Mouse (Mus musculus) CD4-positive, CD25-positive, alpha-beta regulatory T cell, adult 4 months (primary cell): ENCODE measurements at regions not wholly inside any gene's neighbourhood (a gene's known extent, or its start where the extent isn't known, plus 50 kb on each side); places are given as distances from the start of the nearest gene placed in this dataset.

Source experiments
- ATAC-seq: one replicate; pipeline ENCODE4 v1.8.0; 2017

DNA sequence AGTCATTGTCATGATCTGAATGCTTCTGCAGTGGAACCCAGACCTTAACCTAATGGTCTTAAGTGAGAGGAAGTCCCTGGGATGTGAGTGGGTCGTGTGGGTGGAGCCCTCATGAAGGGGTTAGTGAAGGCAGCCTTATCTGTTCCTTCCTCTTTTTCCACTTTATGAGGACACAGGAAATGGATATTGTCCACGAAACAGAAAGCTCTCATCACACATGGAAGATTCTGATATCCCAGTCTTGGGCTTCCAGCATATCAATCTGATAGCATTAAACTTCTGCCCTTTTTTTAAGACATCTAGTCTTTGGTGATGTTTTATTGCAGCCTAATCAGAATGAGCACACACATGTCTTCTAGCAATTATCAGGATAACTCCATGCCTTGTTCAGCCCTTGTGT, 164.0 kb downstream of the Mex3b start:
- no peak for ATAC-seq

DNA sequence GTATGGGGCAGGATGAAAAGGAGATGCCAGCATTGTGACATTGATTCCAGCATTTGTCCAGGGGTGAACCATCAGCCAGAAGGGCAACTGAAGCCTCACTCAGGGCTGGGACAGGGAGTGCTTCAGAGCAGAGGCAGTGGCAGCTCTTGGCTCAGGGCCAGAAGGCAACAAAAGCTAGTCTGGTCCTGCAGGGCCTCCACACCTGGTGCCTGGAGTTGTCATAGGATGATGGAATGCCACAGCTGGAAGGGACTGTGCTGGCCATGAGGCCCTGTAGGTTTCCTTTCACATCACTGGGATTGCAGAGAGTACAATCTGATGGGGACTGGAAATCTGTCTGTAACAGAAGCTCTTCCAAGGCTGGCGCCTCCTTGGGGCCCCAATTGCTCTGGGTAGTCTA, 164.9 kb downstream of the Mex3b start:
- ATAC-seq, result no peak

DNA sequence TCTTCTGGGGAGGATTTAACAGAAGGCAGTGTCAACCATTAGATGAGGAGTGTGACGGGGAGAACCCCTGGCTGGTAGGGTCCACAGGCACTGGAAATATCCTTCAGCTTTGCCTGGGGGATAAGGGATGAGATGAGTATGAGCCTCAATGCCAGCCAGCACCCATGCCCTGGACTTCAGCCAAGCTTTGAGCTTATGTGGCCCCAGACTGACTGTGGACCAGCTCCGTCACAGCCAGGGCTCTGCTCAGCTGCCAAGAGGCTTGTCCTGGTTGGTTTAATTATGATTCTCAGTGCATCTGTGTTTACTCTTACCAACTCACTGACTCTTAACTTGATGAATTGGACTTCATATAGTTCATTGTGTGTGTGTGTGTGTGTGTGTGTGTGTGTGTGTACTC, 165.8 kb downstream of the Mex3b start:
- ATAC-seq, result no peak

DNA sequence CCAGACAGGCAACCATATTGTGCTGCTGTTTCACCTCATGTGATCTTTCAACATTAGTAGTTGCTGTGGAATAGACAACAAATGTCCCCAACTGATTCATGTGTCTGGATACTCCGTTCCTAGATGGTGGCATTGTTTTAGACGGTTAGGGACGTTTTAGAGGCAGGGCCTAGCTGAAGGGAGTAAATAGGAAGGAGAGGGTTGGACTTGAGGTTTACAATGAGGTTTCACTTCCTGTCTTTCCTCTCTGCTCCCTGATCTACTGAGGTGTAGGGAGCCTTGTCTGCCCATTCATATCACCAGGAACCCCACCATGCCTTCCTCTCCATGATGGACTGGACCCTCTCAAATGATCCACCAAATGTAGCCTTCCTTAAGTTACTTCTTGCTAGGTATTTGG, 168.1 kb downstream of the Mex3b start:
- no peak for ATAC-seq

DNA sequence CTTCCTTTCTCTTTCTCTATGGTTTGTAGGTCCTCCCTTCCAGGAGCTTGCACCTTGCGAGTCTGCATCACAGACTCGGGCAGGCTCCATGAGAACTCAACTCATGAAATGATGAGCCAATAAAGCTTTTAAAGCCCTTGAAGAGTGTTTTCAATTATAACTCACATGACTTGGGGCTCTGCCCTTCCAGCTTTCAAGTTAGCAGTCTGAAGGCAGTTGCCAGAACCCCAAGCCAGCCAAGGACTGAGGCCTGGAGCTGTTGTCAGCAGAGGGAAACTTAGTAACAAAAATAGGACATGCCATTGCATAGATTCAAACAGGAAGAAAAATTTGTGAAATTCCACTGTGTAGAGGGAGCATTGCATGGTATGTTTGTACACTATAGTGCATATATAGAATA, 169.3 kb downstream of the Mex3b start:
- no peak for ATAC-seq

DNA sequence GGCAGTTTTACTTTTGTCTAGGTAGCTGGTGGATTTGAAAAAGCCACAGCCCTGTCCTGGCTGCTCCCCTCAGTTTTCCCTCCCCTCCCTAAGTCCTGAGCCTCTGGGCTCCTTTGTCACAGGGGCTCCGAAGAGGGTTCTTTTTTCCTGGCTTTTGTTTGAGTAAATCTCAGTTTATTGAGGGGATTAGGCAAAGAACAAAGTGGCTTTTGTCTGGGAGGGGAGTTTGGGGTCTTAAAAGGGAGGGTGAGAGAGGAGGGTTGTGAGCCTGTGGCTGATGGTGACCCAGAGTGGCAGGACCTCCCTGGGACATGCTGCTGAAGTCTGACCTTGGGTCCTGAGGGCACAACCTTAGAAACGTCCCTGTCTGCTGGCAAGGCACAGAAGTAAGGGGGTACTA, 170.0 kb downstream of the Mex3b start:
- ATAC-seq, result no peak

DNA sequence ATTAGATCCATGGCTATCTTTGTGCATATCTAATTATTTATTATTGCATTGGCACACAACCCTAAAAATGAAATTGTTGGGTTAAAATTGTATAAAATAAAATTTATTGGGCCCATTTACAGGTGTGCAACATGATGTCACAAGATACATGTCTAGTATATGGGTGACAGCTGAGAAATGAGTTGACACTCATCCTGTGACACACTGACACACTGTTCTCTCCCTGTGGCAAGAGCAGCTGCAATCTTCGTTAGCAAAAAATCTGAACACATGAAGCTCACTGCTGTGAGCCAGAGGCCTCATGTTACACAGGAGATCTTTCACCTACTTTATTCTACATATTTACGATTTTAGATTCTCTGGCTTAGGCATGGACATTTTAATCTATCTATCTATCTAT, 170.6 kb downstream of the Mex3b start:
- ATAC-seq, result no peak

DNA sequence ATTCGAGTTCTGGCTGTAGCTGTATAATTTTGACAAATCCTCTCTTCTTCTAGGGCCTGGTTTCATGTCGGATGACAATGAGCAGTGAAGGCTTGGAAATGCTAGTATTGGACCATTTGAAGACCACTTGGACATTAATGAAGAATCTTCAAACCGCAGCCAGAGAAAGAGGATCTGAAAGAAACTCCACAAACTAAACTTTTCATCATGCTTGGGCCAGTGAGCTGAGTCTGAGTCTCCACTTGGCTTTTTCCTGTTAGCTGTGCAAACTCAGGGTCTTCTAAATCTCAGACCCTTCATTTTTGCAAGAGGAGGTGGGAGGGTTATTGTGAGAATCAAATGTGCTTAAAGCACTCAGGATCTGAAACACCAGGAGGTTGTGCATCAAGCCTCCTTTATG, 176.6 kb downstream of the Mex3b start:
- no peak for ATAC-seq

DNA sequence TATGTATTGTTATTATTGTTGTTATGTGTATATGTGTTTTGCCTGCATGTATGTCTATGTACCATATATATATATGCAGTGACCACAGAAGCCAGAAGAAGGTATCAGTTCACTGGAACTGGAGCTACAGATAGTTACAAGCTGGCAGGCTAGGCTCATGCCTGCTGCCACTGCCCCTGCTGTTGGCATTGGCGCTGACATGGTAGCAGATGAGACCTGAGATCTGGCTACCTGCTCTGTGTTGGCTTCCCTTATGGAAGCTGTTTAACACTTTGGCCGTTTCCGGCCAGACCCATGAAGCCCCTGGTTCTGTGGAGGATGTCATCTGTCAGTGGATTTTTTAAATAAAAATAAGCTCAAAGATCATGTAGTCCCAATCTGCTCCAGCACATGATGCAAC, 178.1 kb downstream of the Mex3b start:
- ATAC-seq, result no peak

DNA sequence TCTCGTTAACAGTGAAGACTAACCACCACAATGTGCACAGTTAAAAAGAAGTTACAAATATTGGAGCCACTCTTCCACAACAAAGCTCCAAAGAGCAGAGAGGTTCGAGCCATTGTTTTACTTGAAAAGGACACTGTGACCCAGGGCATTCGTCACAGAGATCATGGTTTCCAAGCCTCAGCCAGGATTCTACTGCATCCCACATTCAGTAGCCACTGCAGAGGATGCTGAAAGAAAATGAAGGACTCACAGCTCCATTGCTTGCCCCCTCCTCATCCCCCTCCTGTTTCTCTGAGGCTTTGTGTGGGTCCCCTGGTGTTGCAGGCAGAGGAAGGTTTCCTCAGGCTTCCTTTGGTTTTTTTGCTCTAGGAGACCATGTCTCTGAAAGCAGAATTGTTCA, 182.9 kb downstream of the Mex3b start:
- no peak for ATAC-seq

DNA sequence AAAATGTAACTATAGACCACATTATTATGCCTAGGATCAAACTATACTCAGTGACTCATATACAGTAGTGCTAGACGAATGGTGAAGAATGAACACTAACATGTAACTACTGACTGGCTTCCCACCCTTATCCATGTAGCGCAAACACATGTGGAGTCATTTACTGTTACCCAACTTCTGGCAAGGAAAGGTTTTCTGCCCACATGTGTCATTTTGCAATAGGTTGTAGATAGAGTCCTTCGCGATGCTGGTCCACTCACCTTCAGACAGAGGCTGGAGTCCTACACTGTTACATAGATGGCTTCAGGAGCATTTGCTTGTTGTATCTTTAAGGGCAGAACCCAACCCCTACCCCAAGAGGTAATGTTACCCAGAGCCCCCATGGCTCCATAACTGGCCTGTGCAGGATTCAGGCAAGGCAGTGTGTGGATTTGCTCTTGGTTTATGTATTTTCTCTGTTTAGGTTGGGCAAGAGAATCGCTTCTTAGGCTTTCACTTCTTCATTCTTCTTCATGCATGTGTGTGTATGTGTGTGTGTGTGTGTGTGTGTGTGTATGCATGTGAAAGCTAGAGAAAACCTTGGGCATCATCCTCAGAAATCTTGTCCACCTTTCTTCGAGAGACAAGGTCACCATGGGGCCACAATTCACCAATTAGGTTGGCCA, 183.8 kb downstream of the Mex3b start:
- ATAC-seq, result no peak

DNA sequence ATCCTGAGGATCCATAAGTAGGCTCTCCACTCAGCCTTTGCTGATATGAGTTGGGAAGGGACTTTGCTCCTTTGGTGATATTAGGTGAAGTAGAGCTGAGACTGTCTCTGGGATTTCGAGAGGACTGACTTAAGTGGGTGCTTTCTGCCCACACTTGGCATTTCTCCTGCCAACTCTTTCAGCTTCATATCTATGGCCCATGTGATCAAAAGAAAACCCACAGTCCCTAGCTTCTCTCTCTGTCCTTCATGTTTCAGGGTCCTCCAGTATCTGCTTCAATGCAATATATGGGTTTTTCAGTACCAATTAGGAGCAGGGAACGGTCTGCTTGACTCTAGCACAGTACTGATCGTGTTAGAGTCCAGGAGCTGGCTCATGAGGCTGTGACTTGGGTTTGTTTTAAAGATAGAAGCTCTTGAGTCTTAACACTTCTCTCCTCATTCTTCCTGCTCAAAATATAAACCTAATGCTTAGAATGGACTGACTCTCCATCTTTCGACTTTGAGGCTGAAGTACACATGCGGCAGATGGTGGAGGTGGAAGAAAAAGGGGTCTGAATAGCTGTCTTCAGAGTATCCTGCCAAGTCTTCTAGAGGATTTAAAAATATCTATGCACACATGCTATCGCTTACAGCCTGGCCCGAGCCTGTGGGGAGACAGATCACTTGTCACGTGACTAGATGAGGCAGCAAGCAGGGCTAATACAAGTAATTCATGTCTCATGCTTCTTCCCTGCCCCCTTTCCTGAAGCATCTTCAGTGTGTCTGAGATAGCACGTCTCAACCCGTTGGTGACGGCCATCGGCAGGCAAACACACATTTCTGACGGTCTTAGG, 189.2 kb downstream of the Mex3b start:
- no peak for ATAC-seq

DNA sequence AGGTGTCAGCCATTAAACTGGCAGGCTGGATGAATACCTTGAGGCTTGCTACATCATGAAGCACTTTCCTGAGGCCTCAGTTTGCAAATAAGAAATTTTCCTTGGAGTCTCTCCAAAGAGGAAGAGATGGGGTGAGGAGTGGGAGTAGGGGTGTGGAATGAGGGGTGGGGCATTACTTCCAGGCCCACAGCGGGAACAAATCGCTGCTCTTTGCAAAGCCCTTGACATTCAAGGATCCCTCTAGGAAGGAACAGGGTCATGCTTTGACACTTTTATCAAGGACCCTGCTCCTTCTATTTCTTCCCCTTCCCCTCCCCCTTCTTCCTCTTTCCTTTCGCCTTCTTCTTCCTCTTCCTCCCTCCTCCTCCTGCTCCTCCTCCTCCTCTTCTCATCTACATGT, 193.2 kb downstream of the Mex3b start:
- ATAC-seq, result no peak

DNA sequence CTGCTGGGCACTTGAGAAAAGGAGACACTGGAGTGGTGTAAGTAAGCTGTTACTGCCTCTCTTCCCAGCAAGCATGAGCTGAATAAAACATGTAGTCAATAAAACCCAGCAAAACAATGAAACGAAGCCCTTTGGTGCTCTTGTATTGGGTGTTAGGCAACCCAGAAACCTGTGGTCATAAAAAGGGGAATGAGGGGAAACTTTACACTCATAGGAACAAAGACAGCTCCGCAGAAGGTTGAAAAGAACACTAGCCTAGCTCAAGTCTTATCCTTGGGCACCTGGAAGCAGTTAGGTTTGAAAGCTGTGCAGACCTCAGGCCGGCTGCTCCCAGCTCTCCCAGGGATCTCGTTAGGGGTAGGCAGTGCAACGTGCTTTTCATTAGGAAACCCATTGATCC, 193.6 kb downstream of the Mex3b start:
- no peak for ATAC-seq

DNA sequence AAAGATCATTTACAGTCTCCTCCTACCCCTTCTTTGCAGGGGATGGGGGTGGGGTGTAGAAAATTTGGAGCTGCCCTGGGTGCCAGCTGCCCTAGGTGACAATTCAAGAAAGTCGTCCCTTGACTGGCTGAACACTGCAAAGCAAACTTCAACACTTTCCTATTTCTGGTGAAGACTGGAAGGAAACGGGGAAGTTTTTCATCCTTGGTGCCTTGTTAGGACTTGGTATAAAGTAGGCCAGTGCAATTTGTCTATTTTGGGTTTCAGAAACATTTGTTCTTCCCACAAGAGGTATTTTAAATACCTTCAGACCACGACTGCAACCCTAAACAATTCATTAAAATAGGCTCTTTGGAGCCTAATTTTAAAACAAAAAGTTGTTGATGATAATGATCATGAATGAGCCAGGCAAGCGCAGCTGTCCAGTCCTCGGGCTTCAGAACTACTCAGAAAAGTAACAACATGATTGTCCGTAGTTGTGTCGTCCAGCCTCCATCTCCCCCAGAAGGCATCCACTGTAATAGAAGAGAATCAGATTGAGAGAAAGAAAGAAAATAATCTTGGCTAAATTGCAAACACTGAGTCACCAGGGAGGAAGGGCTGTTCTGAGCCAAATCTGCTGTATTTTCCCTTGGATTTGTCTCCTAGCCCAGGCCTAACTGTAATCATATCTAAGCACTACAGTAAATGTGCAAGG, 194.2 kb downstream of the Mex3b start:
- ATAC-seq, result no peak

DNA sequence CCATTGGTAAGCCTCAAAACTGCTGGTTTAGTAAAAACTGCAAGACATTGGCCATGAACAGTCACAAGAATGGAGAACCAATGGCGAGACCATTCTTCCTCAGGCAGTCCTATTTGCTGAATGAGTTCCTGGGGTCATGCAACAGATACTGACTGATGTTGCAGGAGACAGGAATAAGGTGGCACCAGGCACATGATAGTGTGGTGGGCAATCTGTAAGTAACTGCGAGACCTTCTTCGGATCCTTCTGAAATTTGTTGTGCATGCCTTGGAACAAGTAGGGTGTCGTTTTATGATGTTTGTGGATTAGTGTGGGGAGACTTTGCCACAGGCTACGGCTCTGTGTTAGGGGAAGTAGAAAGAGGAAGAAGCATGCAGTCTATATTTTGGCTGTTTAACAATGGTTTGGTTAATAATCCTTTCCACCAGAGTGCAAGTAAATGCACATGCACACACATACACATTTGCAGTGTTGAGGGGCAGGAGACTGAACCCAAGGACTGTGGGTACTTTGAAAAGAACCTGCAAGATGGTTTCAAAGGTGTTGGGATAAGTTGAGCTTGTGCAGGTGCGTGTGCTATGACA, 194.9 kb downstream of the Mex3b start:
- ATAC-seq, result no peak

DNA sequence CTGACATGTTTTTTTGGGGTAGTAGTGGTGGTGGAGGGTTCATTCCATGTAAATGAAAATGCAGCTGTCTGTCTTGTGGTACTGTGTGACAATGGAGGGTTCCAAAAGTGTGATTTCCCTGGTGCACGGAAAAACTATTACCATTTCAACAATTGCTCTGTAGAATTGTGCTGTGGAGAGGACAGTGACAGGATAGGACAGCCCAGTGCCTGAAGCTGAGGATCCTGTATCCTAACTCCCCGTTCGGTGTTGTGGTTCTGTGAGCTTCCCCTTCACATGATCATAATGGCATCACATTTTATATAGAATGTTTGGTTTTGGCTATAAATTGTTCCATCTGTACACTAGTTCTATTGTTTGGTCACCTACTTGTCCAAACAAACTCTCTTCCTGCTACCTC, 196.4 kb downstream of the Mex3b start:
- no peak for ATAC-seq

DNA sequence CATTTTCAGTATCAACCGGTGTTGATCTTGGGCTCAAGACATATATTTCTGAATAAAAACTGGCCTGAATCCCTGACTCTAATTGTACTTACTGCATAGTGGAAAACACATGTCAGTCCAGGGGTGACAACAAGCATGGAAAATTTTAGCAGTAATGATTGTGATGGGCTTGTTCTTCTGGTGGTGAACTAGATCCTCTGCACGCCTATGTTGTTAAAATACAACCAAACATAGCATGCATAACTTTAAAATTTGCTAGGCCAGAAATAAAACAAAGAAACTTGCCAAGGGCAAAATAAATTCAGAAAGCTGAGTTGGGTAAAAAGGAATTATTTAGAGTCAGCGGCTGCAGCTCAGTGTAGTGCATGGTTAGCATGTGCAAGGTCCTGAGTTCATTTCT, 198.2 kb downstream of the Mex3b start:
- no peak for ATAC-seq

DNA sequence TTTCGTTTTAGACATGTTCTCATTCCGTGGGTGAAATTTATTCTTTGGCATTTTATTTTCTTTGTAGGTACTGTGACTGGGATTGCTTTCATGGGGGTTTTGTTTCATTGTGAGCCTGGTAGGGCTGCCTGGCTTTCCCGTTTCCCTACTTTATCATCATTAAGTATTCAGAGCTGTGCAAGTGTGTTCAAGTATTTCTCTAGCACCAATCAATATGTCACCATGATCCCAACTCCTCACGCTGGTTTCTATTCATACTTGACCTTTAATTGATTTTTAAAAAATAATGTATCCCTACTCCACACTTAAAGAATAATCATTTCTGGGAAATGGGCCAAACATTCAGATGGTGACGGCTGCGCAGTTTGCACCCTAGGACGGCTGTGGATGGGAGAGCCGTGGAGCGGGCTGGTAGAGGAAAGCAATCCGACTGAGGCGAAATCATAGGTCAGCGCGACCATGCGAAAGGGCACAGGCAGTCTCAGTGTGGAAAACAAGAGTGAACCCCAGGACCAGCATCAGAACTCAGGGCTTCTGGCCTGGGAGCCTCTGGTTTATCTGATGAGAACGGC, 207.4 kb downstream of the Mex3b start:
- no peak for ATAC-seq

DNA sequence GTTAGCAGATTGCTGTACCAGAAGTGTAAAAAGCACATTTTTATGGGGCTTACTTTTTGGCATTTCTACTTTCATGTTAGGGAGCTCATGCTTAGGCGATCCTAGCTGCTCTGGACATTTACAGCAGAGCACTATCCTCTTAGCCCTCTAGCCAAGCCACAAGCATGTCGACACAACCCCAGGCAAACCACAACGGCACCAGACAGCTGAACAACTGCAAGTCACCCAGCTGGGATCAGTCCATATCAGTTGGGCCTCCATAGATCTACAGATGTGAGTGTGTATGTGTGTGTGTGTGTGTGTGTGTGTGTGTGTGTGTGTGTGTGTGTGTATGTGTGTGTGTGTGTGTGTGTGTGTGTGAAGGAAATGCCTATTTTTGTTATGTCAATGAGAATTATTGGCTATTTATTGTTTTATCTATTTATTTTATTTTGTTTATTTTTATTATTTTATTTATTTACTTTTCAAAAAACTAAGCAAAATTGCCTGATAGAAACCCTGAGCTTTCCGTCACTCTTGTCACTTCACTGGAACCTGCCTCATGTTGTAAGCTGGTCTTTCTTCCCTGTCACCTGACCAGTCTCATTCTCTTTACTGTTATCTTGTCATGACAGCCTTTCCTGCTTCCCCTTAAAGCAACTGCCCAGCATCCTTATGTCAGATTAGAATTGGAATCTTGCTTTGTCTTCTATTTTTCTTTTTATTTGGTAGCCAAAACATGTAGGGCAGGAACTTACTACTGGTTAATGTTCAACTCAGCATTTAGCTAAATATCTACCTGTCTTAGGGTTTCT, 208.2 kb downstream of the Mex3b start:
- no peak for ATAC-seq

DNA sequence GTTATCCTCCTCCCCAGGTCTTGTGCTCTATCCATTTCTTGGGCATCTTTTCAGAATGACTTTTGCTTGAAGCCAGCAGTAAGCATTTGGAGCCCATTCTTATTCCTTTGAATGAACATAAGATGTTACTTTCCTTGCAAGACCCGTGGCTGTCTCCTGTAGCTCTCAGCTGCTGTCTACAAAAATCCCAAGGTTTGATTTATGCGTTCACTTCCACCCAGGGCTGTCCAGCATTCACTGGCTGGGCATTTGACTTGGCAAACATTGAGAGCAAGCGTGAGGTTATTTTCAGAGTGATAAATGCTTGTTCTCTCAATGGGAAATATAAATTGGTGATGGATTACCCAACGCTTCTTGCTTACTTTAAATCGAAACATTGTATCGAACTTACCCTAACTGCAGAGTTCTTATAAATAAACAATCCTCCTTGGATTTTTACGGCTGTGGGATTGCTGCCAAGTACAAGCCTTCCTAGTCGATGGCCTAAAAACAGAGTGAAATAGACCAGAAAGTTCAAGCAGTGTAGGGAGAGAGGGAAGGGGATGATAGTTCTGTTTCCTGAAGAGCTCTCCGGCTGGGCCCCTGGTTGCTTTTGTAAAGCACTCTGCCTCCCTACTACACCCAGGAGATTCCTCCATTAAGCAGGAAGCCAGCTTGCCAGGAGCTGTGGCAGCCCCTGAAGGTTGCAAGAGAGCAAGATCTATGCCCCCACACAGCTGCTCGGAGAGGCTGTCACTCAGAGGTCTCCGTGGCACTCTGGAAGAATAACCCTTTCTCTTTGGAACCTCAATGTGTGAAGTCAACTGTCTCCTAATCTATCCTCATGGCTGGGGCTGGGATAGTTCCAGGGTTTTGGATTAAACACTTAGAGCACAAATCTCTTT, 210.1 kb downstream of the Mex3b start:
- no peak for ATAC-seq
